Mouse (Mus musculus) erythroblast, embryonic 14.5 days (primary cell): ENCODE measurements around the gene Sall2. TPM values are rescaled to one million over a fixed set of nuclear protein-coding genes. Genes with fewer than 3 reads are reported as not detected.

Experiments used
- H3K27me3 ChIP-seq: 2 replicates; pipeline ENCODE4 v1.6.1; 2012; ENCODE audit warnings: inconsistent platforms; ENCODE audit not compliant: control insufficient read depth
- H3K36me3 ChIP-seq: 2 replicates; pipeline ENCODE4 v1.6.1; 2012; ENCODE audit warnings: mild to moderate bottlenecking, inconsistent platforms; ENCODE audit not compliant: control insufficient read depth
- H3K4me1 ChIP-seq: 2 replicates; pipeline ENCODE4 v1.6.1; 2012; ENCODE audit warnings: inconsistent platforms; ENCODE audit not compliant: control insufficient read depth
- H3K4me3 ChIP-seq: replicated peaks from 2 replicates; pipeline ENCODE3; 2012; ENCODE audit warnings: moderate library complexity, mild to moderate bottlenecking, inconsistent platforms
- H3K9me3 ChIP-seq: 2 replicates; pipeline ENCODE4 v1.6.1; 2012; ENCODE audit warnings: low read length, inconsistent platforms, mixed read lengths; ENCODE audit not compliant: control insufficient read depth
- GATA1 ChIP-seq: IDR thresholded peaks from 2 replicates; pipeline ENCODE4 v1.6.1; 2012; ENCODE audit warnings: low read length, inconsistent platforms, mixed read lengths
- TAL1 ChIP-seq: IDR thresholded peaks from 3 replicates; pipeline ENCODE4 v1.6.1; 2012; ENCODE audit warnings: low read length, inconsistent platforms, mixed read lengths
- polyA plus RNA-seq: library from polyadenylated mRNA; stranded (reverse); fragments of >175 nt; gene quantifications from 2 replicates; pipeline ENCODE4 v1.2.3, GENCODE M21; 2012

The Sall2 gene
- 0.01 TPM in 1 of 2 replicates, not detected in the other for polyA plus RNA-seq

- Histone ChIP-seq H3K4me3 (no peak within 1 kb of the TSS), H3K36me3 (no peaks in the 10 kb centered on the region), H3K27me3 (peaks cover 87% of the 10 kb centered on the region), H3K4me1 (no peaks in the 10 kb centered on the region), H3K9me3 (no peaks in the 10 kb centered on the region; the same call in 1 of the 2 replicates)
- TF ChIP-seq GATA1 (no peak), TAL1 (no peak)
These were observed at the start of gene Sall2 for GRCm38 (mm10) chr14:52327910-52328812. Sall2 (minus strand) TSS chr14:52328762.

GRCm38 (mm10) chr14:52368741-52369140 is 40.2 kb upstream of the Sall2 start:
- no peaks in the 10 kb centered on the region for H3K36me3 ChIP-seq
- no peaks in the 10 kb centered on the region for H3K4me1 ChIP-seq
- H3K9me3 ChIP-seq, result no peaks in the 10 kb centered on the region
- H3K27me3 ChIP-seq, result no peaks in the 10 kb centered on the region
- no peak for TF ChIP-seq GATA1
- no peak for TF ChIP-seq TAL1
- H3K4me3 ChIP-seq, result no peak overlapping the region

GRCm38 (mm10) chr14:52356308-52356707 is 27.7 kb upstream of the Sall2 start, which contains the start of gene Olfr1513:
Olfr1513 (minus strand) TSS chr14:52356408.
- no peaks in the 10 kb centered on the region for H3K27me3 ChIP-seq
- no peaks in the 10 kb centered on the region for H3K4me1 ChIP-seq
- TF ChIP-seq TAL1 (no peak), GATA1 (no peak)
- H3K4me3 ChIP-seq, result no peak within 1 kb of the TSS
- no peaks in the 10 kb centered on the region for H3K9me3 ChIP-seq
- H3K36me3 ChIP-seq, result no peaks in the 10 kb centered on the region

GRCm38 (mm10) chr14:52339512-52339852 is 10.9 kb upstream of the Sall2 start:
- TF ChIP-seq TAL1 (no peak), GATA1 (no peak)
- peaks cover 9% of the 10 kb centered on the region for H3K27me3 ChIP-seq
- H3K9me3 ChIP-seq, result no peaks in the 10 kb centered on the region
- peaks cover 7% of the 10 kb centered on the region for H3K4me1 ChIP-seq
- H3K4me3 ChIP-seq, result no peak overlapping the region
- H3K36me3 ChIP-seq, result no peaks in the 10 kb centered on the region

GRCm38 (mm10) chr14:52338751-52339511 is 10.4 kb upstream of the Sall2 start:
- TF ChIP-seq GATA1 (no peak), TAL1 (no peak)
- Histone ChIP-seq H3K4me3 (no peak overlapping the region), H3K36me3 (no peaks in the 10 kb centered on the region), H3K27me3 (peaks cover 13% of the 10 kb centered on the region), H3K9me3 (no peaks in the 10 kb centered on the region), H3K4me1 (peaks cover 7% of the 10 kb centered on the region)

GRCm38 (mm10) chr14:52332171-52332570 is 3.6 kb upstream of the Sall2 start:
- Histone ChIP-seq H3K4me3 (no peak overlapping the region), H3K27me3 (peaks cover 63% of the 10 kb centered on the region), H3K36me3 (no peaks in the 10 kb centered on the region), H3K4me1 (no peaks in the 10 kb centered on the region), H3K9me3 (no peaks in the 10 kb centered on the region; the same call in 1 of the 2 replicates)
- no peak for TF ChIP-seq TAL1

GRCm38 (mm10) chr14:52331069-52331750 is 2.6 kb upstream of the Sall2 start:
- no peaks in the 10 kb centered on the region for H3K4me1 ChIP-seq
- H3K27me3 ChIP-seq, result peaks cover 73% of the 10 kb centered on the region
- H3K36me3 ChIP-seq, result no peaks in the 10 kb centered on the region
- TF ChIP-seq TAL1 (no peak), GATA1 (no peak)
- no peaks in the 10 kb centered on the region; the same call in 1 of the 2 replicates for H3K9me3 ChIP-seq
- H3K4me3 ChIP-seq, result no peak overlapping the region

GRCm38 (mm10) chr14:52327375-52327901 is 1.1 kb downstream of the Sall2 start:
- Histone ChIP-seq H3K36me3 (no peaks in the 10 kb centered on the region), H3K27me3 (peaks cover 89% of the 10 kb centered on the region), H3K9me3 (no peaks in the 10 kb centered on the region; the same call in 1 of the 2 replicates), H3K4me3 (no peak overlapping the region), H3K4me1 (no peaks in the 10 kb centered on the region)
- TF ChIP-seq TAL1, result no peak
- no peak for TF ChIP-seq GATA1

GRCm38 (mm10) chr14:52325890-52326289 is 2.7 kb downstream of the Sall2 start:
- no peaks in the 10 kb centered on the region; the same call in 1 of the 2 replicates for H3K9me3 ChIP-seq
- H3K4me3 ChIP-seq, result no peak overlapping the region
- TF ChIP-seq GATA1, result no peak
- no peak for TF ChIP-seq TAL1
- H3K36me3 ChIP-seq, result no peaks in the 10 kb centered on the region
- H3K4me1 ChIP-seq, result no peaks in the 10 kb centered on the region
- H3K27me3 ChIP-seq, result peaks cover 76% of the 10 kb centered on the region
